Mouse (Mus musculus) liver, postnatal 0 days (tissue): ENCODE measurements around the gene Tsen15.

ENCODE experiments used
- CTCF ChIP-seq: sonication (generic); IDR thresholded peaks from 2 replicates; pipeline ENCODE4 v1.5.1; 2016; ENCODE audit warnings: antibody characterized with exemption, low read depth
- EP300 ChIP-seq: IDR thresholded peaks from 2 replicates; pipeline ENCODE4 v1.6.1; 2016; ENCODE audit warnings: antibody characterized with exemption, low read depth, mild to moderate bottlenecking

DNA sequence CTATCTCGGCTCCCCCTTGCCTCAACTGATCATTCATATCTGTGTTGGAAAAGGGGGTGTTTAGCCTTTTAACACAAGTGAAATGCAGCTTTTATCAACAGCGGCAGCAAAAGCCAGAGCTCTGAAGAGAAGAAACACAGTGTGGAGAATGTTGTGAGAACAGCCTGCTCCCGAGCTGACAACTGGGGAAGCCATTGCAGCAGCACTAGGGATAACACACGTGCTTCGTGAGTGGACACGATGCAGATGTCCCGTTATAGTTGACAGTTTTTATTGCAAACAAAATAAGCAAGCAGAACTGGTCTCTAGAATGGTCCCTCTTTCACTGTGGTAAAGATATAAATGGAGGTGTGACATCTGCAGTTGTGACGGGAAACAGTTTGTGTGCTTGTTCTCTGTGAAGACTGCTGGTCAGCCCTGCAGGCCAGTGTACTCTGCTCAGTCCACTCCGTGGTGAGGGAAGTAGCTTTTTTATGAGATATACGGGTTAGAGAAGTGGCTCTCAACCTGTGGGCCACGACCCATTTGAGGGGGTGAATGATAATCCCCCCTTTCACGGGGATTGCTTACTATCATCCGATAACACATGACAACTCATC, 29.9 kb upstream of the Tsen15 start:
- TF ChIP-seq EP300 (no peak), CTCF (no peak)
